Mouse (Mus musculus) liver, embryonic 13.5 days (tissue): ENCODE measurements around the gene Hist1h3d. TPM values are rescaled to one million over a fixed set of nuclear protein-coding genes. Genes with fewer than 3 reads are reported as not detected.
"Not testable (repeated sequence)": the region's sequence is repeated elsewhere in the genome, so short reads cannot be mapped to it uniquely, and the experiment has no call there.

Experiments
- ATAC-seq: fragments of 200-750 bp; cut with Nextera tagmentation; 2 replicates; pipeline ENCODE4 v1.8.0; 2017; ENCODE audit warnings: low read depth, mild to moderate bottlenecking, moderate number of reproducible peaks, moderate library complexity
- DNase-seq: peaks from one replicate; pipeline ENCODE4 v3.0.0; 2022
- H3K27ac ChIP-seq: fragments of 300-500 bp; sonication (generic); 2 replicates; pipeline ENCODE4 v1.5.1; 2015; ENCODE audit warnings: moderate library complexity, mild to moderate bottlenecking, inconsistent platforms
- H3K27me3 ChIP-seq: fragments of 300-500 bp; sonication (generic); 2 replicates; pipeline ENCODE4 v1.6.1; 2015; ENCODE audit warnings: mild to moderate bottlenecking, inconsistent platforms
- H3K36me3 ChIP-seq: fragments of 300-500 bp; sonication (generic); 2 replicates; pipeline ENCODE4 v1.6.1; 2015; ENCODE audit warnings: mild to moderate bottlenecking, inconsistent platforms
- H3K4me1 ChIP-seq: fragments of 300-500 bp; sonication (generic); replicated peaks from 2 replicates; pipeline ENCODE4 v1.6.1; 2015; ENCODE audit warnings: inconsistent platforms
- H3K4me2 ChIP-seq: fragments of 300-500 bp; sonication (generic); 2 replicates; pipeline ENCODE4 v1.6.1; 2015; ENCODE audit warnings: inconsistent platforms, mild to moderate bottlenecking, moderate library complexity
- H3K4me3 ChIP-seq: fragments of 300-500 bp; sonication (generic); replicated peaks from 2 replicates; pipeline ENCODE4 v1.5.1; 2015; ENCODE audit warnings: mild to moderate bottlenecking, inconsistent platforms
- H3K9ac ChIP-seq: fragments of 300-500 bp; sonication (generic); 2 replicates; pipeline ENCODE4 v1.6.1; 2015; ENCODE audit warnings: mild to moderate bottlenecking, inconsistent platforms
- H3K9me3 ChIP-seq: fragments of 300-500 bp; sonication (generic); replicated peaks from 2 replicates; pipeline ENCODE4 v1.6.1; 2016; ENCODE audit warnings: inconsistent platforms
- WGBS: fragments of 180-500 bp; shearing (Covaris S2); methylation state at CpG from one replicate; pipeline ENCODE4 v1.1.7; 2015; ENCODE audit not compliant: insufficient replicate concordance; 5-methylcytosine and 5-hydroxymethylcytosine counted together
- polyA plus RNA-seq: library from polyadenylated mRNA; unstranded; fragments of >200 nt; fragmentation: Nextera tagmentation; extraction: Ambion mirVana; gene quantifications from 2 replicates; pipeline ENCODE4 v1.2.1, GENCODE M21; 2015

Gene Hist1h3d
- 5.9 and 7.2 TPM in 2 replicates for polyA plus RNA-seq

GRCm38 (mm10) chr13:23575271-23575851 is at the start of gene Hist1h3d:
Gene Hist1h3d, plus strand, starts transcription at chr13:23575763.
- Histone ChIP-seq H3K4me3 (peak within 1 kb of the TSS; percentile 62), H3K4me1 (peaks cover 43% of the 10 kb centered on the region), H3K27me3 (no peaks in the 10 kb centered on the region), H3K36me3 (no peaks in the 10 kb centered on the region), H3K27ac (peak within 1 kb of the TSS; percentile 97), H3K9ac (peak within 1 kb of the TSS; percentile 83), H3K4me2 (peak within 1 kb of the TSS; percentile 74), H3K9me3 (no peaks in the 10 kb centered on the region)
- WGBS: under 1% methylated on average over 18 of the region's 18 CpGs
- ATAC-seq (peak; percentile 29), DNase-seq (peak; percentile 83)

- Histone ChIP-seq H3K27me3 (no peaks in the 10 kb centered on the region), H3K4me1 (peaks cover 63% of the 10 kb centered on the region), H3K4me2 (peak overlapping the region; percentile 69), H3K4me3 (peak overlapping the region; percentile 54), H3K36me3 (no peaks in the 10 kb centered on the region), H3K9me3 (no peaks in the 10 kb centered on the region), H3K27ac (peak overlapping the region; percentile 40), H3K9ac (peak overlapping the region; percentile 57)
- DNase-seq (no peak), ATAC-seq (no peak; the same call in 1 of the 2 replicates)
- 2% methylated on average over 10 of the region's 10 CpGs for WGBS
Observed at GRCm38 (mm10) chr13:23525901-23526300, 49.7 kb upstream of the Hist1h3d start.

DNA sequence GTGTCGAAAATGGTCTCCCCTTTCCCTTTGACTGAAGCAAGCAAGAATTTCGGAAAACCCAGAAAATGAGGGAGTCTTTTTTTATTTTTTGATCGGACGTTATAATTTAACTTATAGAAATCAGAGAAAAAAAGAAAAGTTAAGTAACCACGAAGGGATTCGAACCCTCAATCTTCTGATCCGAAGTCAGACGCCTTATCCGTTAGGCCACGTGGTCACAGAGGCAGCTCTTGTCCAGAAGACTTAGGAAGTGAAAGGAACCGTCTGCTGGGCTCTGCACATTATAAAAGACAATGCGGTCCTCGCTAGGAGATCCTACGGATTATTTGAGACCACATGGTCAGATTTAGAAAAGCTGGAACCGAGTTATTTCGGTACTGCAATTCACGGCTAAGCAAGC is 49.3 kb upstream of the Hist1h3d start:
- WGBS: under 1% methylated on average over 17 of the region's 17 CpGs
- H3K27ac ChIP-seq: peak overlapping the region; percentile 40; the same call in 1 of the 2 replicates

DNA sequence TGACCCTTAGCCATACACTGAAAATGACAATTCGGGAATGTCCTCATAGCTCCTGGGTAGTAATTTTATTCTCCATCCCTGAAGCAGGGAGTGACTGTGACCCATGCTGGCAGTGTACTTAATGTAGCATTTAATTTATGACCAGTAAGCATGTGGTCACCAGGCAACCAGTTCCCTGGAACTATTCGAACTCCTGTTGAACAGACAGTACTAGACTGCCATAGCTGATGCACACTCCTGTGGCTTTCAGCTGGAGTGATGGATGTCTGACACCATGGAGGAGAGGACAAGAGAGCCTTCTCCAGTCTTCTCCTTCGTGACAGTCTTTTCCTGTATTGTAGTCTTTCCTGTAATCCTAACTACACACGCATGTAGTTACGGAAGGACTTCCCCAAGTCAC is 46.6 kb upstream of the Hist1h3d start:
- 79% methylated on average over 5 of the region's 5 CpGs for WGBS
- peak overlapping the region; percentile 51; the same call in 1 of the 2 replicates for H3K9ac ChIP-seq
- no peaks in the 10 kb centered on the region for H3K27me3 ChIP-seq
- H3K36me3 ChIP-seq: no peaks in the 10 kb centered on the region
- no peak overlapping the region for H3K4me3 ChIP-seq
- H3K4me2 ChIP-seq: no peak overlapping the region
- H3K9me3 ChIP-seq: no peaks in the 10 kb centered on the region
- peak overlapping the region; percentile 15 for H3K27ac ChIP-seq
- H3K4me1 ChIP-seq: peaks cover 60% of the 10 kb centered on the region
- no peak for ATAC-seq
- DNase-seq: no peak

More for the DNA sequence above, 49.3 kb upstream of the Hist1h3d start:
- no peaks in the 10 kb centered on the region for H3K9me3 ChIP-seq
- peak overlapping the region; percentile 69 for H3K4me2 ChIP-seq
- no peak for ATAC-seq
- peak overlapping the region; percentile 70 for H3K9ac ChIP-seq
- H3K36me3 ChIP-seq: no peaks in the 10 kb centered on the region
- H3K27me3 ChIP-seq: no peaks in the 10 kb centered on the region
- peak; percentile 84 for DNase-seq
- H3K4me3 ChIP-seq: peak overlapping the region; percentile 54
- peaks cover 59% of the 10 kb centered on the region for H3K4me1 ChIP-seq

- Histone ChIP-seq H3K4me3 (peak overlapping the region; percentile 63), H3K27ac (peak overlapping the region; percentile 98), H3K27me3 (no peaks in the 10 kb centered on the region), H3K9ac (peak overlapping the region; percentile 84), H3K4me2 (peak overlapping the region; percentile 65), H3K9me3 (no peaks in the 10 kb centered on the region), H3K4me1 (peaks cover 56% of the 10 kb centered on the region), H3K36me3 (no peaks in the 10 kb centered on the region)
- WGBS: 28% methylated on average over 2 of the region's 2 CpGs
- no peak for DNase-seq
- ATAC-seq: no peak
Observed at GRCm38 (mm10) chr13:23529480-23530165, 45.9 kb upstream of the Hist1h3d start.

GRCm38 (mm10) chr13:23530181-23530900 is 45.2 kb upstream of the Hist1h3d start:
- H3K36me3 ChIP-seq: no peaks in the 10 kb centered on the region
- no peak for ATAC-seq
- DNase-seq: peak; percentile 72
- peak overlapping the region; percentile 98 for H3K27ac ChIP-seq
- H3K4me1 ChIP-seq: peaks cover 51% of the 10 kb centered on the region
- WGBS: under 1% methylated on average over 20 of the region's 20 CpGs
- H3K27me3 ChIP-seq: no peaks in the 10 kb centered on the region
- H3K9me3 ChIP-seq: no peaks in the 10 kb centered on the region
- peak overlapping the region; percentile 65 for H3K4me2 ChIP-seq
- H3K4me3 ChIP-seq: peak overlapping the region; percentile 63
- H3K9ac ChIP-seq: peak overlapping the region; percentile 84

- H3K36me3 ChIP-seq: no peaks in the 10 kb centered on the region
- peak; percentile 63 for ATAC-seq
Observed at GRCm38 (mm10) chr13:23530901-23531875, 44.4 kb upstream of the Hist1h3d start, which contains the start of gene Hist1h4h. Gene Hist1h4h, plus strand, starts transcription at chr13:23531050.

GRCm38 (mm10) chr13:23532262-23533075 is 43.1 kb upstream of the Hist1h3d start:
- Histone ChIP-seq H3K4me1 (peaks cover 42% of the 10 kb centered on the region), H3K27me3 (no peaks in the 10 kb centered on the region), H3K27ac (peak overlapping the region; percentile 98), H3K9ac (peak overlapping the region; percentile 84), H3K36me3 (no peaks in the 10 kb centered on the region), H3K9me3 (no peaks in the 10 kb centered on the region), H3K4me3 (peak overlapping the region; percentile 63), H3K4me2 (peak overlapping the region; percentile 65)
- 13% methylated on average over 9 of the region's 9 CpGs for WGBS
- DNase-seq (no peak), ATAC-seq (no peak)

More at GRCm38 (mm10) chr13:23530901-23531875, 44.4 kb upstream of the Hist1h3d start, which contains the start of gene Hist1h4h:
- peak within 1 kb of the TSS; percentile 84 for H3K9ac ChIP-seq
- DNase-seq: peak; percentile 96
- H3K27ac ChIP-seq: peak within 1 kb of the TSS; percentile 98
- peak within 1 kb of the TSS; percentile 63 for H3K4me3 ChIP-seq
- no peaks in the 10 kb centered on the region for H3K27me3 ChIP-seq
- WGBS: under 1% methylated on average over 61 of the region's 70 CpGs
- peak within 1 kb of the TSS; percentile 65 for H3K4me2 ChIP-seq
- peaks cover 42% of the 10 kb centered on the region for H3K4me1 ChIP-seq
- H3K9me3 ChIP-seq: no peaks in the 10 kb centered on the region

DNA sequence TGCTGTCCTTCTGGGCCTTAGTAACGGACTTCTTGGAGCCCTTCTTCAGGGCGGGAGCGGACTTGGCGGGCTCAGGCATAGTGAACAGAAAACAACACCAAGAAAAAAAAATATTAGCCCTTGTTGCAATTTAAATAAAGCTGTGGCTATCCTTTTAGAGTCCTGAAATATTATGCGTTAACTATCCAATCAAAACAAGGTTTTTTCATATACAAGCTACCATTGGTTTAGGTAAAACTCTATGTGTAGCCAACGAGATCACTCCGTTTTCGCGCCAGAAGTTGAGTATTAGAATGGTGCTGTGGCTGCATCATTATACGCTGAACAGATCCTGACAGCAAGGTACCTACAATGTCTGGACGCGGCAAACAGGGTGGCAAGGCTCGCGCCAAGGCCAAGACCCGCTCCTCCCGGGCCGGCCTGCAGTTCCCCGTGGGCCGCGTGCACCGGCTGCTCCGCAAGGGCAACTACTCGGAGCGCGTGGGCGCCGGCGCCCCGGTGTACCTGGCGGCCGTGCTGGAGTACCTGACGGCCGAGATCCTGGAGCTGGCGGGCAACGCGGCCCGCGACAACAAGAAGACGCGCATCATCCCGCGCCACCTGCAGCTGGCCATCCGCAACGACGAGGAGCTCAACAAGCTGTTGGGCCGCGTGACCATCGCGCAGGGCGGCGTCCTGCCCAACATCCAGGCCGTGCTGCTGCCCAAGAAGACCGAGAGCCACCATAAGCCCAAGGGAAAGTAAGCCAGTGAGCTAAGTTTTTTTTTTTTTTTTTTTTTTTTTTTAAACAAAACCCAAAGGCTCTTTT is 41.8 kb upstream of the Hist1h3d start, which contains the start of gene Hist1h2af:
TSS of gene Hist1h2af (plus strand) at position 347 of the 808 bp plus-strand sequence.
- Histone ChIP-seq H3K4me1 (peaks cover 50% of the 10 kb centered on the region), H3K4me3 (peak within 1 kb of the TSS; percentile 63), H3K27ac (peak within 1 kb of the TSS; percentile 98), H3K4me2 (peak within 1 kb of the TSS; percentile 65), H3K9ac (peak within 1 kb of the TSS; percentile 84)
- under 1% methylated on average over 31 of the region's 53 CpGs for WGBS
- H3K27me3 ChIP-seq, H3K36me3 ChIP-seq, H3K9me3 ChIP-seq: not testable (repeated sequence)
- ATAC-seq (peak; percentile 49), DNase-seq (peak; percentile 83)
